Mouse (Mus musculus): ENCODE results near the gene Arhgef38.

DNA sequence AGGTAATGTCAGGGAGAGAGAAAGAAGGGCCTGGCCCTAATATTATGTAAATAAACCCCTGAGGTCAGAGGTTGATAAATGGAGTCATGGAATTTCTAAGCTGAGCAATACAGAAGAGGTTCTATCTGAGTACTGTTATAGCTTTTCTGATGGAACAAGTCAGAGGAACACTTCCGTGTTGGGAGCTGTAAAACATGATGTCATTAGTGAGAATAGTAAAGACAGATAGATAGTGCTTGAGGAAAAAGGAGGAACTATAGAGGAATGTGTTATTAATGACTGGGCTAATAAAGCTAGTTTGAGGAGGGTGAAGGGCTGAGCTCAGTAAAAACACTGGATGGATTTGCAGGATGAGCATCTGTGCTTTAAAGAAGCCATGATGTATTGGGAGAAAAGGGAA is 140.4 kb downstream of the Arhgef38 start:
- no peak for TF ChIP-seq POLR2A (IDR thresholded peaks at IDR 0.05; ENCODE audit: insufficient read depth, low read length)
- no peak for TF ChIP-seq CTCF (IDR thresholded peaks at IDR 0.05; ENCODE audit: low read depth, low read length)

Data from ES-Bruce4 (cell line).